Mouse (Mus musculus) cerebellum, adult 11 months (tissue): ENCODE measurements around the gene Sox10.

ENCODE experiments used
- DNase-seq: peaks from one replicate; pipeline ENCODE4 v3.0.0; 2022

Sox10 gene

DNA sequence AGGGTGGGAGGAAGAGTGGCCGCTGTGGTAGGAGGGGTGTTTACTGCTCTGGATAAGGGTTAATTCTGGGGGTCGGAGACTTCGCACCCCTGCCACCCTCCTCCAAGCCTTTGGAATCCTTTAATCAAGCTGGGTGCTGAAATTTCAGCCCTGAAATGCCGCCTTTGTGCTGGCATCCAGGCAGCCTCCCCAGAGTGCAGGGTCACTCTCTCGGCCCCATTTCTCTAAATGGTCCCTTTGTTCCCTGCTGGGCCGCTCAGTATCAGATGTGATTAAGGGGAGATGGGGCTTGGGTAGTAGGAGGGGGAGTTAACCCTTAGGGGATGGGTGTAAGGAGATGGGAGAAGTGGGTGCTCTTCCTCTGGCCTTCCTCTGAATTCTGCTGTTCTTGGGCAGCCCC lies 12.3 kb downstream of the Sox10 start:
- DNase-seq: no peak

DNA sequence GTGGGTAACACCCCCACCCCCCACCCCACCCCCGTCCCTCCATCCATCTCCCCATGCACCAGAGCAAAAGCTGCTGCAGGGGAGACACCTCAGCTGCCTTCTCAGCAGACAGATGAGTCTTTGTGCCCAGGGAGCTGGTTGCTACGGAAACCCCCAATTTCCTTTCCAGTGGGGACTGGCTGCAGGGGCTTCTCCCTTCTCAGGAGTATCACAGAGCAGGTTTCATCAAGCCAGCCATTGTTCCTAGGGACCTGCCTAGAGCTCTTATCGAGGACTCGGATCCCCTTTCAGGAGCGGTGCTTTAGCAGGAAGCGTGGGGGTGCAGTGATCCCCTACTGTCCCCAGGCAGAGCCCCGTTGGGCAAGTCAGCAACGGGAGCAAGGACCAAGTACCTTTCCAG lies 13.2 kb downstream of the Sox10 start:
- DNase-seq: no peak

DNA sequence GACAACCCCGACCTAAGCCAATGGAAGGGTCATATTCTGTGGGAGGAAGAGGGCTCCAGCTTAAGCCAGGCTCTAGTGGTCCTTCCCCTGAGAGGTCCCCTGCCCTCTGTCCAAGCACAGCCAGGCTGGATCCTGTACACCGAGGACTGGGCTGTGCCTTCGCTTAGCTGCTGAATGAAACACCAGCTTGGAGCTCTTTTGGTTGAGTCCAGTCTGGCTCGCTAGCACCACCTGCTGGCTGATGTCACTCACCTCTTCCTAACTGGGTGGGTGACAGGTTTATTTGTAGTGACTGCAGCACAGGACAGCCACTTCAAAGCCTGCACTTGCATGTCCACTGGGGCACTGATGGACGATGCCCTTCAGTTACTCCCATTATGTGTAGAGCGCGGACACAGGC lies 16.5 kb downstream of the Sox10 start:
- DNase-seq: peak; percentile 71

DNA sequence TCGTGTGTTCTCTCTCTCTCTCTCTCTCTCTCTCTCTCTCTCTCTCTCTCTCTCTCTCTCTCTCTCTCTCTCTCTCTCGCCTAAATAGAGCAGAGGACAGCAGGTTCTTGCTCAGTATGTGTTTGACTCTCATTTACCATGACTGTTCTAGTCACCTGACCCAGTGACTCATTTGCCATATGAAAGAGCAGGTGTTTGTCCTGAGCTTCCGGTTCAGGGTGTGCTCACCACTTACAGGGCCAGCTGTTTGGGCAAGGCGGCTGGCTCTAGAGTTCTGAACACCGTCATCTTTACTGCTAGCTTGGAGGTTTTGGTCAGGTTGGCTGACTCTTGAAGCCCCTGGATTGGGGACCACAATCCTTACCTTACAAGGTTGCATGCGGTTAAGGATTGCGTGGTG lies 19.5 kb downstream of the Sox10 start:
- no peak for DNase-seq

DNA sequence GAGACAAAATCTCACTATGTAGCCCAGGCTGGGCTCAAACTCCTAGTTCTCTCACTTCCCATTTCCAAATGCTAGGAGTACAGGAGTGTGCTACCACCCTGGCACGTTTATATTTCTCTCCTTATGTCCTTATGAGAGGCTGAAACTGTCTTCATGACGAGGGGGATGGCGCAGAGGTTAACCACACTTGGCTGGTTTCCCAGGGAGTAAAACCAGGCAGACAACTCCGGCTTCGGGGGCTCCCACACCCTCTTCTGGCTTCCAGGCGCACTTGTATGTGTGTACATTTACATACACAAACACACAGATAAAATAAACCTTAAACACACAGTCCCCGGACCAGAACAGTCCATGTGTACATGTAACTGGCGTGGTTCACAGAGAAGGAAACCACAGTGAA lies 21.0 kb downstream of the Sox10 start:
- DNase-seq: no peak

DNA sequence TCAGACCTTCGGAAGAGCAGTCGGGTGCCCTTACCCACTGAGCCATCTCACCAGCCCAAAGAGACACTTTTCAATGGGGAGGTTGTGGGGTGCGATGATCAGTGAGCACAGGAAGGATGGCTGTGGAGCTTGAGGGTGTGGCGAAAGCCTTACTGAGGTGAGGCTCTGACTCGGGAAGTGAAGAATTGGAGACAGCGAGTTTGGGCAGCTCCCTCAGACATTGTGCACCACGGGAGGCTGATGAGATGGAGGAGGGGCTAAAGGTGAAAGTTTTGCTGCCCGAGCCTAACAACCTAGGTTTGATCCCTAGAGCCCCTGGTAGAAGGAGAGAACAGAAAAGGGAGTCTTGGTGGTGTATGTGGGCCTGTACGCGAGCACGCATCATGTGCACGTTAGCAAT lies 21.7 kb downstream of the Sox10 start:
- DNase-seq: no peak

DNA sequence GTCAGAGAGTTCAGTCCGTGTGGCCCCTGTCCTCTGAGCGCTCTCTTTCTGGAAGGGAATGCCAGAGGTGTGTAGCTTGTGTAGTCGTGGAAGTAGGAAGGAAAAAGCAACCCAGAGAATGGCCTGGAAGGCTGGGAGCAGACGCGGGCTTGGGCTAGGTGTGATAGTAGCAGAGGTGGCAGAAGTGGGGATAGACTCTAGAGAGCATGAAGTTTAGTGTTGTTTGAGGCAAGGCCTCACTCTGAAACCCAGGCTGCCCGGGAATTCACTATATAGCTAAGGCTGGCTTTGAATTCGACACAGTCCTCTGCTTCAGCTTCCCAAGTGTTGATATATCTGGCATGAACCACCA lies 23.5 kb downstream of the Sox10 start:
- no peak for DNase-seq

DNA sequence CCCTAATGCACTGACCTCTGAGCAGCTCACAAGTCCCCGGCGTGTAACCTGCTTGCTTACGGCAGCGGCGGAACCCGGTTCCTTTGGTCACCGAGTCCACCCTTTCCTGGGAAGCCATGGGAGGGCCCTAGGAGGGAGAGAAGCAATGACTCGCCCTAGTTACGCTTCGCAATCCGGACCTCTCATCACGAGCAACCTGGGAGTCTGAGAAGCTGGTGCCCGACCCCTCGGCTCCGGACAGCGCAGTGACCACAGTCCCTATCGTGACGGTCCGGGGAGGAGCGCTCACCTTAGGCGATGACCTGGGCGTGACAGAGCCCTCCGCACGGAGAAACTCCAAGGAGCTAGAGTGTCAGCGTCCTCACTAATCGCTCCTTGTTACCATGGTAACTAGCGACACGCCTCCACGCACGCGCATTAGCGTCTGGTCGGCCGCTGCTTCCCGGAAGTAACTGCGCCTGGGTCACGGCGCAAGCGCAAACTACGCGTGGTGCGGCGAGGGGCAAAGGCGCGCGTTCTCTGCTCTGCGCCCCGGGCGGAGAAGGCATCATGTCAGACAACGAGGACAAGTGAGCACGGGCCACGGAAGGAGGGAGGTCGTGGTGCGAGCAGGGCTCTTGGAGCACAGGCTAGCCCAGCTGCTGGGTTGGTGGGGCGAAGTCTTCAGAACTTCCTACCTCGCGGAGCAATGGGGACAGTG lies 24.0 kb downstream of the Sox10 start, which contains the start of the genes Polr2f and 1700088E04Rik:
Gene Polr2f (plus strand): TSS at position 144 of the 700 bp plus-strand sequence.
Gene 1700088E04Rik (minus strand): TSS at position 388 of the 700 bp plus-strand sequence.
- DNase-seq: peak; percentile 92

DNA sequence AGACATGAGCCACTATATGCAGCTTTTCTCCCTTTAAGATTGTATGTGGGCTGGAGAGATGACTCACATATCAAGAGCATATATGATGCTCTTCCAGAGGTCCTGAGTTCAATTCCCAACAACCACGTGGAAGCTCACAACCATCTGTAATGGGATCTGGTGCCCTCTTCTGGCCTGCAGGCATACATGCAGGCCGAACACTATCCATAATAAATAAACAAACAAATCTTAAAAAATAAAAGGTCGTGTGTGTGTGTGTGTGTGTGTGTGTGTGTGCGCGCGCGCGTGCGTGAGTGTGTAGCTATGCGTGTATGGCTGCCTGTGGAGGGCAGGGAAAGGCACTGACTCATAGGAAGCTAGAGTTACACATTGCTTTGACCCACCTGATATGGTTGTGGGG lies 25.4 kb downstream of the Sox10 start:
- no peak for DNase-seq

DNA sequence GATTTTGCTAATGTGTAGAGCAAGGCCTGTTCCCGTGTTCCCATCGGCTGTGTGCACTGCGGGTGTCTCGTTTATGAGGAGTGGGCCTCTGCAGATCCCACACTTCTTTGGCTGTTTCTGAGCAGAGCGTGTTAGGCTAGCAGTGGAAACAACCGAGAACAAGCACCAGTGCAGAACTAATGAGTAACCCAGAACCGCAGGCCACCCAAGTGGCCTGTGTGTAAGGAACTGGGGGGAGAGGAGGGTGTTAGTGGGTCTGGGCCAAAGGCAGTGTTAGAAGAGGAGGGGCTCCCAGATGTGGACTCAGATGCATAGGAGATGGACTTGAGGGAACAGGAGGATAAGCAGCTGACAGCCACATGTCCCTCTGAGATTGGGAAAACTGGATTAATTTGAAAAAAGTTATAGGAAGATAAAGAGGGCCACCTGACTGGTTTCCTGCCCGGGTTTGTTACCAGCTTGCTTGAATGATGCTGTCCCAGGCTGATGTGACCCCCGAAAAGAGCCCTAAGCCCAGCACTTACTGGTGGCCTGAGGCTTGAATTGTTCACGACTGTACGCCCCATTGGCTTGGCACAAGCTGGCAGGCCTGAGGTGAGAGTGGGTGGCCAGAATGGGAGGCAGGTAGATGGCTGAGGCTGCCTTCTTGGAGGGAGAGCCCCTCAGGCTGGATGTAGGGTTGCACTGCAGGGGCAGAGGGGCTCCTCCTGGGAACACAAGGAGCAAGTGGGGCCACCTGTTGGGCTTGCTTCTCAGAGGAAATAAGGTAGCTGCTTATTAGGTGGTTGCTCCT lies 29.1 kb downstream of the Sox10 start:
- DNase-seq: no peak

DNA sequence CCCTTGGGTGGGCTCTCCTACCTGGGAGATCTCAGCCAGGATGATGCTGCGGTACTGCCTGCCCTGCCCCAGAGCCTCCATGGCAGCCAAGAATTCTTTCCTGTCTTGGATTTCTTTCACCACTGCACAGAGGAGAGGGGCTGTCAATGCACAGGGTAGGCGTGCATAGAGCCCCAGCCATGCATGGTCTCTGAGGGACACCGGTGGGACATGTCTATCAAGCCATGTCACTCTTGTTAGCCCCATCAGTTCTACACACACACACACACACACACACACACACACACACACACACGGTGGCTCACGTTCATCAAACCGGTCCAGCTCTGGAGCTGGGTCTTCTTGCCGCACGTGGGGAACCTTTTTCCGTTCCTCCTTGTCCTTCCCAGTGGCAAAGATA lies 29.7 kb downstream of the Sox10 start:
- DNase-seq: no peak

DNA sequence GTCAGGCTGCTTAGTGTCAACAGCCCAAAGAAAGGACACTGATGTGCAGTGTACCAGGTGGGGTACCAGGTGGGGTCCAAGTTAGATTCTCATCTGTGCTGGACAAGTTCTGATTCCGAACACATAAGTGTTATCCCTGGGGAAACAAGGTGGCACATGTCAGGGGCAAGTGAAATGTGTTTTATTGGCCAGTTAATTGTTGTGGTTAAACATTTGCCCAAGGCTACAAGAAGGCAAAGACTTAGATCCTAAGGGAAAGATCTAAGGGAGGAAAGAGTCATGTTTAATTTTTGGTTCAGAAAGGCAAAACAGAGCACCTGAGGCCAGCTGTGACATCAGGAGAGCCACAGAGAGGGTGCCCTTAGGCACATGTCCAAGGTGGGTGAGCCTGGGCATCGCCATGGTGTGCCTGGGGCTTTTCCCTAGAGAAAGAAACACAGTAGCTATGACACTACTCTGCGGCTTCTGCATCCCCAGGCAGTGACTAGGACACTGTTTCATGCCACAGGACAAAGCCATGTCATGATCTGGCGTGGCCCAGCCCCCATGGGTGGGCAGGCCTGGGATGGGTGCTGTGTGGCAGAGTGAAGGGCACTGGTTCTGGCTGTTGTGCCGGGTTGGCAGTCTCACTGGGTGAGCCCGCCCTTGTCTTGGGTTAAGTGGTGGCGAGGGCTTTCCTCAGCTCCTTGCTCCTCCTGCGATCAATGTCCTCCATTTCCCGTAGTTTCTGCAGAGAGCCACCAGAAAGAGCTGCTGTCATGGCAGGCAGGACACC lies 30.4 kb downstream of the Sox10 start:
- no peak for DNase-seq

DNA sequence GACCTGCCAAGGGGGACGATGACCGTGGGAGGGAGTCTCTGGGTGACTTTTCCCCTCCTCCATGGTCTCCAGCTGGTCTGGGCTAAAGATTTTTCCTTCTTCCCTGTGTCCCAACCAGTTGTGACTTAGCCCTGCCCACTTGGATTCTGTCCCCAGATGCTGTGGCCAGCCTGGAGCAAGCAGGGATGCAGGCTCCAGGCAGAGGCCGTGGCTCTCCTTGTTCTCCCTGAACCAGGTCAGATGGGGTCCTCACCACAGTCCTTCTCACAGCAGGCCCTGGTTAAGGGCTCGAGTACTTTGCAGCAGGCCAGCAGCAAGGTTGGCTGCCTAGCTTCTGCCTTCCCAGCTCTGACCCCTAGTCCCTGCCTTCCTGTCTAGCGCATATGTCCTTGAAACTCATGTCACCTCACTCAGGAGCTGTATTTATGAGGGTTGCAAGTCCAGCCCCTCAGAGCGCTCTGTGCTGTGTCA lies 31.8 kb downstream of the Sox10 start:
- no peak for DNase-seq

DNA sequence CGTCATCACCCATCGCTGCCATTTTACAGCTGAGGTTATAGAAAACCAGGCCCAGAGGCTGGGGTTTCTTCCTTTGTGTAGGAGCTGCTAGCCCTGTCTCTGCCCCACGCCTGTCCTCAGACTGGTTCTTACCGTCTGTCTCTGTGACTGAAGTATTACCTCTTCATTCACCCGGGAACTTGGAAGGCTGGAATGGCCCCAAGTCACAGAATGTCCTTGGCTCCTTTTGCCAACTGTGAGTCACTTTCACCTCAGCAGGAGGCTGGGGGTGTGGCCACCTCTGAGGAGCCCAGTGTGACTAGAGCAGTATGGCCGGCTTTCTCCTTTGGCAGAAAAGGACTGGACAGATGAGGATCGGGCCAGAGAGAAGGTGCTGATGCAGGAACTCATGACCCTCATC lies 33.6 kb downstream of the Sox10 start:
- DNase-seq: peak; percentile 85

DNA sequence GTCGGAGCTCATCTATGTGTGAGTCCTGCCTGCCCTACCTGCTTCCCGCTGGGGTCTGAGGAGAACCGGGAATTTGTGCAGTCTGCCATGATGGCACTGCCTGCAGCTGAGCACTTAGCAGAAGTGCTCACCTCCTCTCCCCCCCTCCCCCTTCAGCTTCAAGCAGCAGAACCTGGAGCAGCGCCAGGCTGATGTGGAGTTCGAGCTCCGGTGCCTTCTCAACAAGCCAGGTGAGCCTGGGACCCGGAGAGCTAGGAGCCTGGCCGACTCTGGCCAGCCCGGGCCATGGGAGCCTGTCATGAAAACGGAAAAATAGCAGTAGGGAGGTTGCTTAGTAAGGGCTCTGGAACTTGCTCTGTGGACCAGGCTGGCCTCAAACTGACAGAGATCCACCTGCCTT lies 34.3 kb downstream of the Sox10 start:
- DNase-seq: no peak

DNA sequence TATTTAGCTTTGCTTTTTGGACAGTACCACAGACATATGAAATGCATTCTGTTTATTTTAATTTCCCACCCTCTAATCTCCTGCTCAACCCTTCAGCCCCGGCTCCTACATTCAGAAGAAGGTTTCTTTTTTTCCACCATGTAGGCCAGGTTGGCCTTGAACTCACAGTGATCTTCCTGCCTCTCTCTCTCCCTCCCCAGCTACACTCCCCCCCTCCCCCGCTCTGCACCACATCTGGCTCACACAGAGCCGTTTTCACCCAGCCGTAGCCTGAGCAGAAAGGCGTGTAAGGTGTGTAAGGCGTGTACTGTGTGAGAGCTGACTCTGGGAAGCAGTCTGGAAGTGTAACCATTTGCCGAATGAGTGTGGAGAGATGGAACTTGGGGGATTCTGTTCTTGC lies 35.7 kb downstream of the Sox10 start:
- no peak for DNase-seq

DNA sequence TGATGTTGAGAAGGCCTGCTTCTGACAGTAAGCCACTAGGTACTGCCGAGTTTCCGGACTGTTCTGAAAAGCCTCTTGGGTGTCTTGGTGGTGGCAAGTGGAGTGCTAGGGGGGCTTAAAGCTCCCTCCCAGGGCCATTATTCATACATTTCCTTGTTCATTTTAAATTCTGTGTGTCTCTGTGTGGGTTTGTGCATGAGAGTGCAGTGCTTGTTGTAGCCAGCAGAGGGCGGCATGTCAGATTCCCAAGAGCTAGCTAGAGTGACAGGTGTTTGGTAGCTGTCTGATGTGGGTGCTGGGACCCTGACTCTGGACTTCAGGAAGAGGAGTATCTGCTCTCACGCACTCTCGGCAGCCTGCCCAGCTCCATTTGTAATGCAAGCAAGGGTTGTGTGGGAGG lies 36.8 kb downstream of the Sox10 start:
- no peak for DNase-seq

DNA sequence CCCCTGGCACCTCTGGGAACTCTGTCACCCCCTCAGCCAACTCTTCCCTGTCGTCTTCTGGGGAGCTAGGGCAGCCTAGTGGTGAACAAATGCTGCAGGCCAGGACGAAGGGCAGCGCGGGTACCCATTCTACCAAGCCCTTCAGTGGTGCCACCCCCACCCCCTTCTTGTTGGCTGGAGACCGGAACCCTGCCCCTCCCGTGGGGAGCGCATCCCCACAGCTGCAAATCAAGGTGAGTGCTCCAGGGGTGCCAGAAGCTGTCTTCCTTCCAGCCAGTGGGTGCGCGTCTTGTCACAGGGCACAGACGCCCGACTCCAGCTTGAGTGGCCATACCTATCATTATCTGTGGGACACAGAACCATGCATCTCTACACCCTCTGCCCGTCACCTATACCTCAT lies 37.9 kb downstream of the Sox10 start:
- DNase-seq: no peak

DNA sequence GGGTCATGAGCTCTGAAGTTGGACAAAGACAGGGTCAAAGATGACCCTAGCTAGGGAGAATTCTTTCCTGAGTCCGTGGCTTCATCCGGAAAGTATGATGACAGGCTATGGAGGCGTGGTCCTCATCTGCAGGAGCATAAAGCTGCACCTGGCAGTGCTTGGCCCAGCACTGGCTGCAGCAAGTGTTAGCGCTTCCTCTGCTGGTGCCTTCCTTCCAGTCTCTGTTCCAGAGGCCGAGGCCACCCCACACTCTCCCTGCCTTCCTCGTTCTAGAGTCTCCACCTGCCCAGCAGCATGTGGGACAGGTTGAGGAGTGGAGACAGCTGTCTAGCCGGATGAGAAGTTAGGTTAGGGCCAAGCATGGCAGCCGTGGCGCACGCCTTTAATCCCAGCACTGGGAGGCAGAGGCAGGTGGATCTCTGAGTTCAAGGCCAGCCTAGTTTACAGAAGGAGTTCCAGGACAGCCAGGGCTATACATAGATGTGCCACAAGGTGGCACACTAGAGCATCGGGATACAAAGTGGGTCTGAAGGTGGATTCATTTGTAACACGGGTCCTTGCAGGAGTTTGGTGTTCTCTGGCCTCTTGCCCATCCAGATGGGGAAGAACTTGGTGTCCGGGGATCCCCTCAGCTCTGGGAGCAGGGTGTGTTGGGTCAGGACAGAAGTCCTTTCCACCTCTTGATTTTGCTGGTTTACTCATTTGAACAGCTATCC lies 38.7 kb downstream of the Sox10 start:
- DNase-seq: peak; percentile 46

DNA sequence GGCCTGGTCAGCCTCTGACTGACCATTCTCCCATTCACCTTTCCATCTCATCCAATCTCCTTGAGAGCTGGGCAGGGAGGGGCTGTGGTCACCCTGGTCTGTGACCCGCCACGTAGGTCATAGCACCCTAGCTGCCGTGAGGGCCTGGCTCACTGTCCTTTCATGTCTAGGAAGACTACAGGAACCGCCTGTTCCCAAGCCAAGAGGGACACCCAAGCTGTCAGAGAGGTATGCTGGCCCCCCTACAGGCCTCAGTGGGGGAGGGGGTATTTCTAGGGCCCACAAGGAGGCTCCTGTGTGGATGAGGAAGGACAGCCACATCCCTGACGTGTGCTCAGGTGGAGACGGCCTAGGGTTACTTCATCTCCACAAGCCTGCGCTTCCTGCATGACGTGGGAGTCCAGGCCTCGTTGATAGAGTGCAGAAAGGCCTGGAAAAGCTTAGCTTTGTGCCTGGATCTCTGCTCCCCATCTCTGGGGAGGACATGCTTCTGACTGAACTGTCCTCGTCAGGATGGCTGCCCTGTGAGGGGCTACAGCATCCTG lies 40.6 kb downstream of the Sox10 start:
- DNase-seq: no peak

DNA sequence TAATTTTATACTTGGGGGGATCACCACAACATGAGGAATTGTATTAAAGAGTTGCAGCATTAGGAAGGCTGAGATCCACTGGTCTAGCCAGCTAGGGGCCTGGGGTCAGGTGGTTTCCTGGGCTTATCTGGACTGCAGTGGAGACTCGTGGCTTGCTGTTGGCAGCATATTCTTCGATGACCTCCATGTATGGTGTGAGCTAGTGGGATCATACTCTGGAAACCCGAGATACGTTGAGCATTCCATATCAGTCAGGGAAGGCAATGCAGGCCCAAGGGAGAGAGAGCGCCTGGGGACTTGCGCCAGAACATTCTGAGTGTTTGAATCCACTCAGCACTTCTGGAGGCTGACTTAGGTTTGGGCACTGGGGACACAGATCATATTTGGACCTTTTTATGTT lies 41.3 kb downstream of the Sox10 start:
- DNase-seq: no peak

DNA sequence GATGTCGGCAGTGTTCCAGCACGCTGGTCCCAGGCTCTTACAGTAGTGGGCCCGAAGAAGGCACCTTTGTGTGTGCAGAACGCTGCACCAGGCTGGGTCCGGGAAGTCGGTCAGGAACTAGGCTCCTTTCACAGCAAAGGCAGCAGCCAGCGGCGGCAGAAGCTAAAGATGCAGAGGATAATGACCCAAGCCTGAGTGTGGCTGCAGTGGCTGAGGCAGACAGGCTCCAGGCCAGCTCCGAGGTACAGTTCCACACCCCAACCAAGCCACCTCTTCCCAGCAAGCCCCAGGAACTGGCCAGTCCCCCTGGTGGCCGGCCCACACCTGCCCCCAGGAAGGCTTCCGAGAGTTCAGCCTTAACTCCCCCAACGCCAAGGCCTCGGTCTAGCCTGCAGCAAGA lies 42.5 kb downstream of the Sox10 start:
- no peak for DNase-seq

DNA sequence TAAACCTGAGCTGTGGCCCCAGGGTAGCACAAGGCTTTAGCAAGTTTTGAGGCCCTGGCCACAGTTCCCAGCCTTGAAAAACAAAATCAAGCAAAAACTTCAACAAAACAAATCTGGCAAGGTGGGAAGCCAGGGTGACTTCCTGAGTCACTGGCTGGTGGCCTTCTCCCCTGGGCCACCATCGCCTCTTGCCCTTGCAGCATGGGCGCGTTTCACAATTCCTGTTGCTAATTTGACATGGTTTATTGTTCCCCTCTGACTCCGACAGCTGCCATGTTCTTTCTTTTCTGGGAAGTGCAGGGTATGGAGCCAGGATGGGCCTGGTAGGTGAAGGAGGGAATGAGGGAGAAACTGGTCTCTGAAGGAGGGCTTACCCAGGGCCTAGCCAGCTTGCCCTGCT lies 42.9 kb downstream of the Sox10 start:
- no peak for DNase-seq
